Mouse (Mus musculus) forebrain, embryonic 15.5 days (tissue): ENCODE measurements at regions not wholly inside any gene's neighbourhood (a gene's known extent, or its start where the extent isn't known, plus 50 kb on each side); places are given as distances from the start of the nearest gene placed in this dataset.

Experiments used
- ATAC-seq: fragments of 200-750 bp; cut with Nextera tagmentation; replicated peaks from 2 replicates; pipeline ENCODE4 v1.8.0; 2017; ENCODE audit warnings: mild to moderate bottlenecking, moderate TSS enrichment, moderate library complexity
- H3K27ac ChIP-seq: fragments of 300-500 bp; sonication (generic); replicated peaks from 2 replicates; pipeline ENCODE4 v1.5.1; 2015; ENCODE audit warnings: mild to moderate bottlenecking, inconsistent platforms
- H3K27me3 ChIP-seq: fragments of 300-500 bp; sonication (generic); 2 replicates; pipeline ENCODE4 v1.6.1; 2015; ENCODE audit warnings: inconsistent platforms
- H3K36me3 ChIP-seq: fragments of 300-500 bp; sonication (generic); 2 replicates; pipeline ENCODE4 v1.6.1; 2015; ENCODE audit warnings: mild to moderate bottlenecking, inconsistent platforms
- H3K4me1 ChIP-seq: fragments of 300-500 bp; sonication (generic); 2 replicates; pipeline ENCODE4 v1.6.1; 2015; ENCODE audit warnings: inconsistent platforms
- H3K4me2 ChIP-seq: fragments of 300-500 bp; sonication (generic); replicated peaks from 2 replicates; pipeline ENCODE4 v1.6.1; 2015; ENCODE audit warnings: mild to moderate bottlenecking, inconsistent platforms
- H3K4me3 ChIP-seq: fragments of 300-500 bp; sonication (generic); 2 replicates; pipeline ENCODE4 v1.5.1; 2015; ENCODE audit warnings: mild to moderate bottlenecking, inconsistent platforms
- H3K9ac ChIP-seq: fragments of 300-500 bp; sonication (generic); replicated peaks from 2 replicates; pipeline ENCODE4 v1.6.1; 2015; ENCODE audit warnings: mild to moderate bottlenecking, inconsistent platforms
- H3K9me3 ChIP-seq: fragments of 300-500 bp; sonication (generic); 2 replicates; pipeline ENCODE4 v1.6.1; 2016; ENCODE audit warnings: inconsistent platforms
- WGBS: fragments of 180-500 bp; shearing (Covaris S2); methylation state at CpG from one replicate; pipeline ENCODE4 v1.1.7; 2015; ENCODE audit warnings: mixed read lengths; 5-methylcytosine and 5-hydroxymethylcytosine counted together

DNA sequence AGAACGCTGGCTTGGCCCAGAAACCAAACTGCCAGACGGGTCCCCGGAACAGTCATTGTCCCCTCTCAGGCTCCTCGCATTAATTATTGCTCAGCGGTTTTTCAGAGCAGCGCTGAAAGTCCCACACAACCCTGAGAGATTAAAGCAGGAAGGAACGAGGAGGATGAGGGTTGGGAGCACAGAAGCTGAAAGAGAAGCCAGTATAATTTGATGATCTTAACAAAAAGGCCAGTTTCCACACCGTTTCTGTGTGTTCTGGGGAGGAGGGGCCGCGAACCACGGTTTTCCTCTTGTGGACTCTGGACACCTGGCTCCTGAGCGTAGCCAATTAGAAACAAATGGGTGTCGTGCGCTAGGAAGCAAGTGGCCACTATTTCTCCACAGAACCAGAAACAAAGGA lies 60.3 kb upstream of the Zfp644 start:
- Histone ChIP-seq H3K9ac (peak overlapping the region; percentile 43), H3K9me3 (no peaks in the 10 kb centered on the region), H3K27me3 (peaks cover 10% of the 10 kb centered on the region), H3K36me3 (no peaks in the 10 kb centered on the region), H3K4me2 (peak overlapping the region; percentile 47), H3K4me1 (peaks cover 17% of the 10 kb centered on the region), H3K27ac (no peak overlapping the region), H3K4me3 (peak overlapping the region; percentile 34)
- peak; percentile 51; the same call in 1 of the 2 replicates for ATAC-seq
- 2% methylated on average over 14 of the region's 14 CpGs for WGBS

DNA sequence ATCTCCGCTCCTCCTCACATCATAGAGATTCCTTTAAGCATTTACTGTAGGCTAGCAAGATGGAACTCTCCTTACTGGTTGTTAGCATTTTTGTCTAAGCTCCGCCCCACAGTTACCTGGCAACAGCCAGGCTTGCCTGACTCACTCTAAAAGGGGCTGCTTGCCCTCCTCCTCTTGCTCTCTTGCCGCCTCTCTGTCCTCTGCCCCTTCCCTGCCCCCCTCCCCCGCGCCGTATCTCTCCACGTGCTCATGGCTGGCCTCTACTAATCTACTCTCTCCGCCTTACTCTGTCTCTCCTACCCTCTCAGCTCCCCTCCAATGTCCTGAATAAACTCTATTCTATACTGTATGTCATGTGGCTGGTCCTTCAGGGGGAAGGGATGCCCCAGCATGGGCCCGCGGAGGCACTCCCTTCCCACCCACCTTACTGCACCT lies 59.9 kb upstream of the Zfp644 start:
- peak; percentile 87 for ATAC-seq
- Histone ChIP-seq H3K4me3 (peak overlapping the region; percentile 34), H3K9me3 (no peaks in the 10 kb centered on the region), H3K9ac (peak overlapping the region; percentile 43), H3K27ac (no peak overlapping the region), H3K4me2 (peak overlapping the region; percentile 47), H3K27me3 (peaks cover 10% of the 10 kb centered on the region), H3K36me3 (no peaks in the 10 kb centered on the region), H3K4me1 (peaks cover 17% of the 10 kb centered on the region)
- 2% methylated on average over 10 of the region's 10 CpGs for WGBS

DNA sequence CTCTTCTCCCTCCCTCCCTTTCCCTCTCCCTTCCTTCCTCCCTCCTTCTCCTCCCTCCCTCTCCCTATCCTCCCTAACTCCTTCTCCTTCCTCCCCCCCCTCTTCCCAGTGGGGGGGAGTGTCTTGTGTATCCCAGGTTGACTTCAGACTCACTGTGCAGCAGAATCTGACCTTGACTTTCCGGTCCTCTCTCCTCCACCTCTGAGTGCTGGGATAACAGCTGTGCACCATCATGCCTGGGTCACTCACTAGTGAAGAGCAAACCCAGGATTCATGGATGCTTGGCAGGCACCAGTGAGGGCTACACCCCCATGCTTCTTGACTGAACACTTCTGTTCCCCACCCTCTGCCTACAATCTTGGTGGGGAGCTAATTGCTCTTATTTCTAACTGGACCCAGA lies 56.2 kb upstream of the Zfp644 start:
- H3K9me3 ChIP-seq, result no peaks in the 10 kb centered on the region
- H3K4me2 ChIP-seq, result no peak overlapping the region
- no peak overlapping the region for H3K4me3 ChIP-seq
- H3K9ac ChIP-seq, result no peak overlapping the region
- no peak for ATAC-seq
- no peak overlapping the region for H3K27ac ChIP-seq
- 100% methylated on average over 1 of the region's 1 CpGs for WGBS
- H3K4me1 ChIP-seq, result peaks cover 21% of the 10 kb centered on the region
- peaks cover 8% of the 10 kb centered on the region for H3K27me3 ChIP-seq
- no peaks in the 10 kb centered on the region for H3K36me3 ChIP-seq

DNA sequence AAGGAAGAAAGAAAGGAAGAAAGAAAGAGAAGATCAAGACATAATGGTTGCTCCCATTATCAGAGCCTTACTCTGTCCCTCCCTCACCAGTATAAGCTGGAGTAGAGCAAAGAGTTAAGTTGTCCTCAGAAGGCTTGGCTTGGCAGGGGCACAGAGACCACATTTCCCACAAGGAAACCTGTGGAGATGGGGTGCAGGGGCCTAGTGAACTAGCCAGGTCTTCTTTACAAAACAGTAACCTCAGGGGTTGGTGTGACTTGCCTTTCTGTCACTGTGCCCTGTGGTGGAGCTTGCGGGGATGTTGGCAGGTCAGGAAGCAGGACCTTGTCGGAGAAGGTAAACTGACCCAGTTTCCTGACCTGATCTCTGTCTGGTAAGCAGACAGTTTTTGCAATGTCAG lies 53.1 kb upstream of the Zfp644 start:
- no peak for ATAC-seq
- Histone ChIP-seq H3K4me1 (0 out of 2 replicates have a peak, but pooled peaks cover 3% of the 10 kb centered on the region), H3K27me3 (no peaks in the 10 kb centered on the region)

DNA sequence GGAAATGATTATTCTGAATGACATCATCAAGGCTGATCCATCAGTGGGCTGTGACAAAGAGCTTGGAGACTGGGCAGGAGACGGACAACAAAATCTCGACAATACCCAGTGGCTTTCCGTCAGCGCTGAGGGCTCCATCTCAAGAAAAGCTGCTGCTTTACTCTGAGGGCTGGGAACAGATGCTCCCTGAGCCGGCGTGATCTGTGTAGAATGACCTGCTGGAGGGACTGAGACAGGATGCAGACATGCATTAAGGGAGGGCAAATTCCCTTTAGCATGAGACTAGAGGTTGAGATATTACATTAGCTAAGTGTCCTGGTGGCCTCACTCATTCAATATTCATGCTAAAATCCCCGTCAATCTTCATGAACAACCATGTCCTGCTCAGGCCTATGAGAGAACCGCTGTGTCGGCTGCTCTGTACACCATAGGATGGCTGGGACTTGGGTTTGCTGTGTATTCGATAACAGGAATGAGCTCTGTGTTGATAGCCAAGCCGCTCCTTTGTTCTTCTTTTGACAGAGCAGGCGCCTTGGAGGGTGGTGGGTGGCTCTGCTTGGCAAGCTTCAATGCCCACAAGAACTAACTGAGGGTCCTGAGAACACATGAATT lies 51.5 kb upstream of the Zfp644 start:
- Histone ChIP-seq H3K9me3 (no peaks in the 10 kb centered on the region), H3K4me2 (no peak overlapping the region), H3K36me3 (no peaks in the 10 kb centered on the region), H3K27ac (no peak overlapping the region), H3K27me3 (no peaks in the 10 kb centered on the region), H3K4me3 (no peak overlapping the region), H3K4me1 (0 out of 2 replicates have a peak, but pooled peaks cover 3% of the 10 kb centered on the region), H3K9ac (no peak overlapping the region)
- WGBS, result 62% methylated on average over 12 of the region's 12 CpGs
- ATAC-seq, result no peak

More for the DNA sequence above, 53.1 kb upstream of the Zfp644 start:
- H3K4me3 ChIP-seq, result no peak overlapping the region
- no peak overlapping the region for H3K4me2 ChIP-seq
- no peaks in the 10 kb centered on the region for H3K9me3 ChIP-seq
- no peaks in the 10 kb centered on the region for H3K36me3 ChIP-seq
- H3K9ac ChIP-seq, result no peak overlapping the region
- no peak overlapping the region for H3K27ac ChIP-seq
- WGBS, result 95% methylated on average over 2 of the region's 2 CpGs
